Mouse (Mus musculus) lung, embryonic 16.5 days (tissue): ENCODE measurements around the gene Gm4869. TPM values are rescaled to one million over a fixed set of nuclear protein-coding genes. Genes with fewer than 3 reads are reported as not detected.
"Not testable (repeated sequence)": the region's sequence is repeated elsewhere in the genome, so short reads cannot be mapped to it uniquely, and the experiment has no call there.

Experiments
- ATAC-seq: fragments of 200-750 bp; cut with Nextera tagmentation; 2 replicates; pipeline ENCODE4 v1.8.0; 2017; ENCODE audit warnings: low read depth, mild to moderate bottlenecking, moderate library complexity
- H3K27ac ChIP-seq: fragments of 300-500 bp; sonication (generic); 2 replicates; pipeline ENCODE4 v1.5.1; 2014; ENCODE audit warnings: mild to moderate bottlenecking, control low read depth, low read length
- H3K27me3 ChIP-seq: fragments of 300-500 bp; sonication (generic); 2 replicates; pipeline ENCODE4 v1.6.1; 2014; ENCODE audit warnings: low read depth, low read length, mixed read lengths; ENCODE audit not compliant: control insufficient read depth, insufficient read depth
- H3K36me3 ChIP-seq: fragments of 300-500 bp; sonication (generic); 2 replicates; pipeline ENCODE4 v1.6.1; 2014; ENCODE audit warnings: low read length; ENCODE audit not compliant: control insufficient read depth, insufficient read depth
- H3K4me1 ChIP-seq: fragments of 300-500 bp; sonication (generic); replicated peaks from 2 replicates; pipeline ENCODE4 v1.6.1; 2014; ENCODE audit warnings: low read length, mixed read lengths; ENCODE audit not compliant: control insufficient read depth, insufficient read depth
- H3K4me2 ChIP-seq: fragments of 300-500 bp; sonication (generic); 2 replicates; pipeline ENCODE4 v1.6.1; 2014; ENCODE audit warnings: low read depth, low read length, control low read depth
- H3K4me3 ChIP-seq: fragments of 300-500 bp; sonication (generic); 2 replicates; pipeline ENCODE4 v1.5.1; 2014; ENCODE audit warnings: mild to moderate bottlenecking, low read length, control low read depth
- H3K9ac ChIP-seq: fragments of 300-500 bp; sonication (generic); 2 replicates; pipeline ENCODE4 v1.6.1; 2014; ENCODE audit warnings: low read length, control low read depth
- H3K9me3 ChIP-seq: fragments of 300-500 bp; sonication (generic); 2 replicates; pipeline ENCODE4 v1.6.1; 2016; ENCODE audit warnings: low read length; ENCODE audit not compliant: control insufficient read depth
- WGBS: fragments of 180-500 bp; shearing (Covaris S2); extraction: QIAGEN DNeasy Blood & Tissue Kit; methylation state at CpG from one replicate; pipeline ENCODE4 v1.1.7; 2014; 5-methylcytosine and 5-hydroxymethylcytosine counted together
- polyA plus RNA-seq: library from polyadenylated mRNA; unstranded; fragments of >200 nt; fragmentation: Nextera tagmentation; extraction: Ambion mirVana; gene quantifications from 2 replicates; pipeline ENCODE4 v1.2.1, GENCODE M21; 2015

Gm4869 gene
- polyA plus RNA-seq, 1 experiment from 2014 or later, result not detected

DNA sequence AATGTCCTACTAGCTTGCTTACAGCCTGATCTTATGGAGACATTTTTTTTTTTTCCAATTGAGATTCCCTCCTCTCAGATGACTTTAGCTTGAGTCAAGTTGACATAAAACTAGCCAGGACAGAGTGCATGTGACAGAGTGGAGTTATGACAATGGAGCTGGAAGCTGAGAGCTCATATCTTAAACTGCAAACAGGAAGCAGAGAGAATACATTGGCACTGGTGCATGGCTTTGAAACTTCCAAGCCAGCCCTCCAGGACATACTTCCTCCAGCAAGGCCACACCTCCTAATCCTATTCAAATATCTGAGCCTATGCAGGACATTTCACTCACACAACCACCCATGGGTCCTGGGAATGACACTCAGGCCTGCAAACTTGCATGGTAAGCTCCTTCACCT lies 9.0 kb downstream of the Gm4869 start:
- Histone ChIP-seq H3K9ac (no peak overlapping the region), H3K9me3 (no peaks in the 10 kb centered on the region), H3K4me3 (no peak overlapping the region), H3K4me2 (no peak overlapping the region), H3K4me1 (peaks cover 4% of the 10 kb centered on the region; the same call in 1 of the 2 replicates), H3K27ac (peak overlapping the region; percentile 47), H3K36me3 (no peaks in the 10 kb centered on the region), H3K27me3 (no peaks in the 10 kb centered on the region)
- ATAC-seq, result peak; percentile 72

DNA sequence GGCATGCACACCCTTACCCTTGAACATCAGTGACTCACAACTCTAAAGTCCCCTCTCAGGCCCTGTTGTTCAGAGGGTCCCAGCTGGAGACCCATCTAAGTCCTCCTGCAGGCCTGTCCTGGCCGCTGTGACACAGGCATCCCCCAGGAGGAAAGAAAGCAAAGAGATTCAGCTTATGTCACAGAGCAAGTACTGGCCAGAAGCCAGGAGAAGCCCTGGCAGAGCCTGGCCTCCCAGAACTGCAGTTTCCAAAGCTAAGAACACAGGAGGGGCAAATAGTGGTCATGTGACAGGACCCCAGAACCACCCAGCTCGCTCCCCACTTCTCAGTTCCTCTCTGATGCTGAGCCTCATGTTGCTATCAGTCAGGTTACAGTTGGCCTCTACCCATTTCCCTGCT lies 10.0 kb downstream of the Gm4869 start:
- Histone ChIP-seq H3K36me3 (no peaks in the 10 kb centered on the region), H3K4me1 (peaks cover 4% of the 10 kb centered on the region; the same call in 1 of the 2 replicates), H3K4me3 (no peak overlapping the region), H3K9ac (no peak overlapping the region), H3K27ac (no peak overlapping the region), H3K4me2 (no peak overlapping the region), H3K9me3 (no peaks in the 10 kb centered on the region), H3K27me3 (no peaks in the 10 kb centered on the region)
- WGBS, result 61% methylated on average over 2 of the region's 2 CpGs
- ATAC-seq, result no peak

DNA sequence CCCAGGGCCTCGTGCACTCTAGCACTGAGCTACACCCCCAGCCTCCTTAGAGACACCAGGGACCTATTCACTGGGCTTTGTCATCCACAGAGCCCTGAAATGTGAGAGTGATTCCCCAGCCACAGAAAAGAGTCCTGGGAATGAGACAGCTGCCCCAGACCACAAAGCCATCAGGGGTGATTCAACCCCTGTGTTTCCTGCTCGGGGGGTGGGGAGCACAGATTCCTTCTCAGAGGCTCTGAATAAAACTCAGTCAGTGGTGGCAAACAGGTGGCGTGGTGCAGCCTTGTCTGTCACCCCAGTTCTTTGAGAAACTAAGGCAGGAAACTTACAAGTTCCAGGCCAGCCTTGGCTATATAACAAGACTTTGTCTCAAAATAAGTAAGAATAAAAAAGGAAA lies 16.0 kb downstream of the Gm4869 start:
- Histone ChIP-seq H3K27ac (no peak overlapping the region), H3K27me3 (no peaks in the 10 kb centered on the region), H3K4me1 (no peaks in the 10 kb centered on the region), H3K4me2 (no peak overlapping the region), H3K4me3 (no peak overlapping the region), H3K9me3 (peaks cover 3% of the 10 kb centered on the region; the same call in 1 of the 2 replicates), H3K9ac (no peak overlapping the region), H3K36me3 (no peaks in the 10 kb centered on the region)
- 70% methylated on average over 3 of the region's 3 CpGs for WGBS
- no peak for ATAC-seq

DNA sequence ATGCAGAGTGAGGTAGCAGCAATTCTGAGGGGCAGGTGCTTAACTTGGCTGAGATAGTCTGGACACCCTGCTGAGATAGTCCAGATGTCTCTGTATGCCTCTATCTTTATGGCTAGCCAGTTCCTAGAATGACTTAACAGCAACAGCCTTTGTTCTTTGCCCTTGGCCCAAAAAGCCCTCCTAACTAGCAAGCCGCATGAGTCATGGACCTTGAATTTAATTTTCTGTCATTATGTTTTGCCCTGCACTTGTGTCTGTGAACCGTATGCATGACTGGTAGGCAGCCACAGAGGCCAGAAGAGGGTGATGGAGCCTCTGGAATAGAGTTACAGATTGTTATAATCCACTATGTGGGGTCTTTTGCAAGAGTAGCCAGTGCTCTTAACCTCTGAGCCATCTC lies 17.7 kb downstream of the Gm4869 start:
- not testable (repeated sequence) for H3K36me3 ChIP-seq, H3K27ac ChIP-seq, H3K4me2 ChIP-seq, H3K9ac ChIP-seq, H3K4me3 ChIP-seq, ATAC-seq, H3K4me1 ChIP-seq, H3K27me3 ChIP-seq, H3K9me3 ChIP-seq
- 80% methylated on average over 2 of the region's 2 CpGs for WGBS

DNA sequence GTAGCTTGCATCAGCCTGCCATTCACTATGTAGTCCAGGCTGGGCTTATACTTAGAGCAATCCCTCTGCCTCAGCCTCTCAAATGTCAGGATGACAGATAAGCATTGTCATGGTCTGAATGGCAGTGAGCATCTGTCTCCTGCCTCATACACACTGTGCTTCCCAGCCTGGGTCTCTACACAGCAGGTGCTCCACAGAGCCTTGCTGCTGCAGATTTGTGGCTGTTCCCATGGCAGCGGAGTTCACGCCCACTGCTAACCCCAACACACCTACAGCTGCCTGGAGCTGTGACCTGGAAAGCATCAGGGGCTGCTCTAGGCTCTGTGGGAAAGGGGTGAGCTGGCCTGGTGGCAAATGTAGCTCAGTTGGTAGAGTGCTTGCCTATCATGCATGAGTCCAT lies 19.5 kb downstream of the Gm4869 start:
- H3K27me3 ChIP-seq, result no peaks in the 10 kb centered on the region
- H3K9me3 ChIP-seq, result peaks cover 3% of the 10 kb centered on the region; the same call in 1 of the 2 replicates
- ATAC-seq, result no peak
- no peak overlapping the region for H3K9ac ChIP-seq
- H3K4me3 ChIP-seq, result no peak overlapping the region
- no peak overlapping the region for H3K27ac ChIP-seq
- WGBS, result 80% methylated on average over 2 of the region's 2 CpGs
- H3K4me2 ChIP-seq, result no peak overlapping the region
- H3K4me1 ChIP-seq, result no peaks in the 10 kb centered on the region
- H3K36me3 ChIP-seq, result no peaks in the 10 kb centered on the region

DNA sequence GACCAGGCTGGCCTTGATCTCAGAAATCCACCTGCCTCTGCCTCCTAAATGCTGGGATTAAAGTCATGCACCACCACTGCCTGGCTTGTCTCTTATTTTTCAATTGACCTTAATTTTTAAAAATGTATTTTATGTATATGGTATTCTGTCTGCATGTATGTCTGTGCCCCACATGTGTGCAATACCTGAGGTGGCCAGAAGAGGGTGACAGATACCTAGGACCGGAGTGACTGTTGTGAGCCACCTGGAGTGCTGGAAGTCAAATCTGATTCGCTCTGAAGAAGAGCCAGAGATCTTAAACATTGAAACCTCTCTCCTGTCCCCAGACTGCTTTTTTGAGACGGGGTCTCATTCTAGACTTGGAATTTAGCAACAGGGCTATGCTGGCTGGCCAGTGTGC lies 26.9 kb downstream of the Gm4869 start:
- H3K9me3 ChIP-seq, result peaks cover 3% of the 10 kb centered on the region; the same call in 1 of the 2 replicates
- no peak overlapping the region for H3K4me2 ChIP-seq
- no peaks in the 10 kb centered on the region for H3K4me1 ChIP-seq
- no peaks in the 10 kb centered on the region for H3K36me3 ChIP-seq
- ATAC-seq, result no peak
- H3K27ac ChIP-seq, result no peak overlapping the region
- no peaks in the 10 kb centered on the region for H3K27me3 ChIP-seq
- H3K9ac ChIP-seq, result no peak overlapping the region
- 70% methylated on average over 3 of the region's 3 CpGs for WGBS
- no peak overlapping the region for H3K4me3 ChIP-seq

DNA sequence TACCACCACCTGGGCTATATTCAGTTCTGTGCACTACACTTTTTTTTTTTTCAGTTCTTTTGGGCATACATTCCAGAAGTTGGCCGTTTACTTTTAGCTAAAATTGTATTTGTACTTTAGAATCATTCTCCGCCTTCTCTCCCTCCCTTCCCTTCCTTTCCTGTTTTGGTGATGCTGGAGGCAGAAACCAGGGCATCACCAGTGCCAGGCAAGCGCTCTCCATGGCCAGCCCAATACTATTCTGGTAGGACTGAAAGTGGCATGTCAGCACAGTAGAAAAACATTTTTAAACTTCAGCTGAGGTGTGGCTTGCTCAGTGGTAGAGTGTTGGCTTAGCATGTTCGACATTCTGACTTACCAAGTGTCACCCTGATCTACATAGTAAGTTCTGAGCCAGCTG lies 36.0 kb downstream of the Gm4869 start:
- no peak for ATAC-seq
- WGBS, result 55% methylated on average over 4 of the region's 4 CpGs
- Histone ChIP-seq H3K4me2 (no peak overlapping the region), H3K27ac (no peak overlapping the region), H3K36me3 (no peaks in the 10 kb centered on the region), H3K4me1 (no peaks in the 10 kb centered on the region), H3K27me3 (no peaks in the 10 kb centered on the region), H3K9me3 (no peaks in the 10 kb centered on the region; the same call in 1 of the 2 replicates), H3K4me3 (no peak overlapping the region), H3K9ac (no peak overlapping the region)

DNA sequence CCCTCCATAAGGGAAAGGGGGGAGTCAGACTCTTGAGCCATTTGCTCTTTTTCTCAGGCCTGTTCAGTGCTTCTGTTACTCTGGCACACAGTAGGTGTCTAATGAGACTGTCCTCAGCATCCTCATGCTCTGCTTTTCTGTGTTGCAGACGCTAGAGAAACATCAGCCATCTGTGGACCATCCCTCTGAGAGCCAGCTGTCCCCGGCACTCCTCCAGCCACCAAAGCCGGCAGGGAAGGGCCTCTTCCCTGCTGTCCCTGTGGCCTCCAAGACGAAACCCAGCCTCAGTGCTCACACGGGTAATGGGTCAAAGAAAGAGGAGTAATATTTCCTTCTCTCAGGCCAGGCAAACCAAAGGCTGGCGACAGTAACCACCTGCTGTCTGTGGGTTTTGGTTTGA lies 45.7 kb downstream of the Gm4869 start:
- no peaks in the 10 kb centered on the region for H3K36me3 ChIP-seq
- no peaks in the 10 kb centered on the region for H3K27me3 ChIP-seq
- H3K4me1 ChIP-seq, result no peaks in the 10 kb centered on the region
- WGBS, result 60% methylated on average over 6 of the region's 6 CpGs
- no peak overlapping the region for H3K9ac ChIP-seq
- H3K9me3 ChIP-seq, result no peaks in the 10 kb centered on the region
- H3K4me3 ChIP-seq, result no peak overlapping the region
- no peak overlapping the region for H3K27ac ChIP-seq
- no peak overlapping the region for H3K4me2 ChIP-seq
- no peak for ATAC-seq

DNA sequence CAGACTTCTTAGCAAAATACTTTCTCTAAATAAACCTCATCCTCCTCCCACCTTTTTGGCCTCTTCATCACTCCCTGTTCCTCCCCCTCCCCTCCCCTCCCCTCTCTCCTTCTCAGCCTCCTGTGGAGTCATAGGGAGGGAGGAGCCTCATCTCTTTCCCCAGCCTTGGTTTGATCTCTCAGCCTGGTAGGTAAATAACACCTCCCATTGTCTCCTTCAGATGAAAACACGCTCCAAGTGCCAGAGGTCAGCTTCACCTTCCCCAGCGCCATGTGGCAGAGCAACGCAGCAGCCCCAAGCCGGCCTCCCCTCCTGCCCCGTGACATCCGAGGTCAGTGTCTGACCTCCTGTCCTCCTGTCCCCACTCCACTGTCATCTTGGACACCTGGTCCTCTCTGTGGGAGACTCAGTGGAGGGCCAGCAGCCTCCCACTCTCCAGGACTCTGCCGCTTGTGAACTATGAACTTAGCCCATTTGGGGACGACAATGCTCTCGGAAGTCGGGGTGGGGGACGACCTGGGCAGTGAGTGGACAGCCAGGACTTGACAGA lies 47.3 kb downstream of the Gm4869 start:
- Histone ChIP-seq H3K4me2 (no peak overlapping the region), H3K4me1 (no peaks in the 10 kb centered on the region), H3K9me3 (no peaks in the 10 kb centered on the region), H3K9ac (no peak overlapping the region), H3K27me3 (no peaks in the 10 kb centered on the region), H3K4me3 (no peak overlapping the region), H3K27ac (no peak overlapping the region), H3K36me3 (no peaks in the 10 kb centered on the region)
- WGBS, result 11% methylated on average over 11 of the region's 11 CpGs
- no peak for ATAC-seq

DNA sequence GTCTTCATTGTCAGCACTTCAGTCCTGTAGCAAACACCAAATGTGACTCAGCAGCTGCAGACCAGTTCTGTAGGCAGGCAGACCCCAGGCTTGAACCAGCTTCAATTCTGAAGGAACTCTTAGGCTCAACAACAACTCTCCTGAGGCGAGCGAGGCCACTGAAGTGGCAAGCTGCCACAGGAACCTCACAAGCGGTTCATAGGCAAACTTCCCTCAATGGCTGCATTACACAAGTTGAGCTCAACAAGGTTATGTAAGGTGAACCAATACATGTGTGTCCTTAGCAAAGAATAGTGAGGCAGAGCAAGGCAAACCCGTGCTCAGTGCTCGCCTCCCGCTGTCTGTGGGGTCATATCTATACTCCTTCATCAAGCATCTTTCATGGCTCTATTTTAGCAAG lies 52.7 kb downstream of the Gm4869 start:
- WGBS, result 68% methylated on average over 6 of the region's 6 CpGs
- Histone ChIP-seq H3K9me3 (no peaks in the 10 kb centered on the region), H3K4me1 (peaks cover 8% of the 10 kb centered on the region), H3K9ac (no peak overlapping the region), H3K27ac (no peak overlapping the region), H3K4me3 (no peak overlapping the region), H3K27me3 (no peaks in the 10 kb centered on the region), H3K36me3 (no peaks in the 10 kb centered on the region), H3K4me2 (no peak overlapping the region)
- no peak for ATAC-seq
